Mouse (Mus musculus) erythroid progenitor cell, adult 5-6 weeks (primary cell): ENCODE data around the gene Ccdc24. TPM values are rescaled to one million over a fixed set of nuclear protein-coding genes. Genes with fewer than 3 reads are reported as not detected.

Source experiments
- ATAC-seq: replicated peaks from 2 replicates; pipeline ENCODE4 v1.8.0; 2016; ENCODE audit warnings: moderate number of reproducible peaks, mild to moderate bottlenecking, moderate TSS enrichment, inconsistent platforms; ENCODE audit not compliant: poor library complexity, low FRiP score, severe bottlenecking
- total RNA-seq, 2 experiments: library from RNA; stranded (forward) in 1 of 2; stranded (reverse) in 1 of 2; fragments of 150-400 nt in 1 of 2; fragments of 186-747, 209-891 nt in 1 of 2; gene quantifications; 2 replicates each; pipeline versions ENCODE4 v1.2.3 to v1.2.4; 2015 to 2017; ENCODE audit warnings: low replicate concordance in 2 of 2

The Ccdc24 gene
- 1.3 TPM in 1 of 2 replicates, not detected in the other for total RNA-seq (2015; ENCODE audit: low replicate concordance)
- total RNA-seq (2017; ENCODE audit: low replicate concordance) = 0.98 and 17.2 TPM in 2 replicates

- ATAC-seq = no peak
Observed at GRCm38 (mm10) chr4:117872471-117872886, at the start of gene Ccdc24. Ccdc24 (minus strand) TSS chr4:117872557.

- no peak for ATAC-seq
Observed at GRCm38 (mm10) chr4:117921358-117921757, 49.0 kb upstream of the Ccdc24 start.

- ATAC-seq = no peak
Observed at GRCm38 (mm10) chr4:117918762-117919161, 46.4 kb upstream of the Ccdc24 start.

- no peak for ATAC-seq
Observed at GRCm38 (mm10) chr4:117918261-117918660, 45.9 kb upstream of the Ccdc24 start.

GRCm38 (mm10) chr4:117917847-117918246 is 45.5 kb upstream of the Ccdc24 start:
- no peak for ATAC-seq

GRCm38 (mm10) chr4:117917402-117917801 is 45.0 kb upstream of the Ccdc24 start:
- ATAC-seq = no peak

GRCm38 (mm10) chr4:117916386-117916785 is 44.0 kb upstream of the Ccdc24 start:
- no peak for ATAC-seq

- peak; percentile 21 for ATAC-seq
Observed at GRCm38 (mm10) chr4:117915489-117916105, 43.2 kb upstream of the Ccdc24 start.

GRCm38 (mm10) chr4:117914591-117915442 is 42.5 kb upstream of the Ccdc24 start, which contains the start of gene Ipo13:
Ipo13 (minus strand) TSS chr4:117914999.
- peak; percentile 92 for ATAC-seq

GRCm38 (mm10) chr4:117914031-117914430 is 41.7 kb upstream of the Ccdc24 start:
- peak; percentile 23 for ATAC-seq

GRCm38 (mm10) chr4:117913421-117913820 is 41.1 kb upstream of the Ccdc24 start:
- ATAC-seq = no peak

GRCm38 (mm10) chr4:117912685-117913273 is 40.4 kb upstream of the Ccdc24 start:
- no peak for ATAC-seq

GRCm38 (mm10) chr4:117912131-117912561 is 39.8 kb upstream of the Ccdc24 start:
- no peak for ATAC-seq

- no peak for ATAC-seq
Observed at GRCm38 (mm10) chr4:117908834-117909453, 36.6 kb upstream of the Ccdc24 start.

- ATAC-seq = no peak
Observed at GRCm38 (mm10) chr4:117906196-117906595, 33.8 kb upstream of the Ccdc24 start.

- no peak for ATAC-seq
Observed at GRCm38 (mm10) chr4:117904761-117905160, 32.4 kb upstream of the Ccdc24 start.

GRCm38 (mm10) chr4:117904094-117904493 is 31.7 kb upstream of the Ccdc24 start:
- no peak for ATAC-seq

- ATAC-seq = no peak
Observed at GRCm38 (mm10) chr4:117898111-117898510, 25.8 kb upstream of the Ccdc24 start.

GRCm38 (mm10) chr4:117896031-117896430 is 23.7 kb upstream of the Ccdc24 start:
- ATAC-seq = no peak

- ATAC-seq = no peak
Observed at GRCm38 (mm10) chr4:117895339-117895738, 23.0 kb upstream of the Ccdc24 start.
